Mouse (Mus musculus): ENCODE measurements at regions not wholly inside any gene's neighbourhood (a gene's known extent, or its start where the extent isn't known, plus 50 kb on each side); places are given as distances from the start of the nearest gene placed in this dataset.
A peak's percentile ranks its signal among the peaks of the same experiment; 100 is the strongest.

GRCm38 (mm10) chr15:103102068-103102840 lies 64.6 kb downstream of the Smug1 start:
- peak; percentile 56 for DNase-seq (ENCODE audit: low spot score)

- no peak for DNase-seq (ENCODE audit: low spot score)
Observed at GRCm38 (mm10) chr15:103100121-103100520, 66.8 kb downstream of the Smug1 start.

- DNase-seq (ENCODE audit: low spot score) = no peak
Observed at GRCm38 (mm10) chr15:103094457-103094856, 72.4 kb downstream of the Smug1 start.

DNA sequence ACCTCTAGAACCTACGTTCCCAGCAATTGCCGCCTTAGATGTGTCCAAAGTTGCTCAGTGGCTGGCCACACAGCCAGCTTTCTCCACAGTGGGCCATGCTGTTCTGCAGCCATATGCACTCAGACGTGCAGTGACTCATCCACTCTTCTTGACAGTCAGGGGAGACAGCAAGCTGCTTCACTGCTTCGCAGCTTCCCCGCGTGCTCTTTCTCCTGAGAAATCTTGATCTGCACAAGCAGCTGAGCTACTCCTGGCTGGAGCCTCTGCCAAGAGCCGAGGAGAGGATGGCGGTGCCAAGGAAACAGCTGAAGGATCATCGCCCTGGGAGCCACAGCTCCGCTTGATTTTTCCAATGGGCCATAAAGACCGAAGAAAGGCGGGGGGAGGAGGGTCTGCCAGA lies 73.2 kb downstream of the Smug1 start:
- DNase-seq (ENCODE audit: low spot score) = no peak

DNA sequence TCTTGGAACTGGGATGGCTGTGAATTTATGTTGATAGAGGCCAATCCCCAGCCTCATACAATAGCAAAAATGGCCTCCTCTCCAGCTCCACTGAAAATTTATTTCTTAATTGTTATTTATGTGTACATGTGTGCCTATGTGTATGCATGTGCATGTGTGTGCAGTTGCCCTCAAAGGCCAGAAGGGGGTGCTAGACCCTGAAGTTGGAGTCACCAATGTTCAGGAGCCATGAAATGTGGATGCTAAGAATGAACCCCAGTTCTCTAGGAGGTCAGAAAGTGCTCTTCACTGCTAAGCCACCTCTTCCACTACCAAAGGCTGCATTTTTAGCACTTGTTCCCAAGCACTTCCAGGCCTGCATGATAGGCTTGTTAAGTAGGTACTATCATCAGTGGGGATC lies 73.8 kb downstream of the Hoxc4 start:
- DNase-seq (ENCODE audit: low spot score) = no peak

GRCm38 (mm10) chr15:103090280-103091164 lies 71.8 kb downstream of the Hoxc4 start:
- DNase-seq (ENCODE audit: low spot score) = no peak

- DNase-seq (ENCODE audit: low spot score) = no peak
Observed at GRCm38 (mm10) chr15:103089852-103090251, 71.1 kb downstream of the Hoxc4 start.

DNA sequence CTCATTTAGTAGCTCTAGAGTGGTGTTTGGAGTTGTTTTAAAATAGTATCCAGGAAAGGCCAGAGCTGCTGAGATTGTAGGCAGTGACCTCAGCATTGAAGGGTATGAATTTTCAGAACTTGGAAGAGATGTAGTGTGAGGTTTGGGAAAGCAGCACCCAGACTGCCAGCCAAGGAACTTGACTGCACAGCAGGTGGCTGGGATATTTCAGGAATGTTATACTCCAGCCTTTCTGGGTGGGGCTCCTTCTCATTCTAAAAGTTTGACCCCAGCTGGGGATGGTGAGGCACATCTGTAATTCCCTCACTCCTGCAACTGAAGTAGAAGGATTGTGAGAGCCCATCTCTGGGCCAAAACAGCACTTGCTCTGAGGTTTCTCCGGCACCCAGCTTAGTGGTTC lies 70.7 kb downstream of the Hoxc4 start:
- DNase-seq (ENCODE audit: low spot score) = no peak

DNA sequence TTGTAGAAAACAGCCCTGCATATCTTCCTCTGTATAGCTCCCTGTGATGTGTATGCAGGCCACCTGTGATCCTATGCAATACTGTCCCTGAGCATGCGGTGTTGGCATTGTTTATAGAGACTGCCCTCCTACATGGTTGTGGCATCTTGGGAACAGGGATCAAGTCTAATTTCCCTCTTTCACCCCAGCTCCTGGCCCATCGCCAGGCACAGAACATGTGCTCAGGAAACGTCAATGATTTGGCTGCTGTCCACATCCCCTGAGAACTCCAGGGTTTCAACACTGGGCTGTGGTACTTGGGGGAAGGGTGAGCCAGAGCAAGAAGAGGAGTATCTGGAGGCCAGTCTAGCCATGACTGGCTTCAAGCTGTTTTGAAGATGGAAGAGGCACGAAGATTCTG lies 68.5 kb downstream of the Hoxc4 start:
- DNase-seq (ENCODE audit: low spot score) = no peak

DNA sequence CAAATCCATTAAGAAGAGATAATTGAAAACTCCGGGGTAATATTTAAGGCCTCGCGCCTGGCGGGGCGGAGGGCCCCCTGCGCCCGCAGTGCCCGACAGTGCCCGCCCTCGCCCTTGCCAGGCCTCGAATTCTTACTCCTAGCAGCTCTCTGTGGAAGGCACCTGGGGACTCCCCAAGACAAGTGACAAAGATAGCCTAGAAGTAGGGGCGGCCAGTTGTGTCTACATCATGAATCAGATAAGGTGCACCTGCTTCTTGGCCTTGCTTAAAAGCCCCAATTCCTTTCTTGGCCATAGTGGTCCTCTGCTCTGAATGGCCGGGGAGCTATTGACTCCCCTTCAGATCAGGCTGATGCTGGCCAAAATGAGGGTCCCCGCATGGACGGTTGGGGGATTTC lies 67.9 kb downstream of the Hoxc4 start:
- no peak for DNase-seq (ENCODE audit: low spot score)
